9 mouse cellular contexts compared by ENCODE assay signal in the genomic region with DNA sequence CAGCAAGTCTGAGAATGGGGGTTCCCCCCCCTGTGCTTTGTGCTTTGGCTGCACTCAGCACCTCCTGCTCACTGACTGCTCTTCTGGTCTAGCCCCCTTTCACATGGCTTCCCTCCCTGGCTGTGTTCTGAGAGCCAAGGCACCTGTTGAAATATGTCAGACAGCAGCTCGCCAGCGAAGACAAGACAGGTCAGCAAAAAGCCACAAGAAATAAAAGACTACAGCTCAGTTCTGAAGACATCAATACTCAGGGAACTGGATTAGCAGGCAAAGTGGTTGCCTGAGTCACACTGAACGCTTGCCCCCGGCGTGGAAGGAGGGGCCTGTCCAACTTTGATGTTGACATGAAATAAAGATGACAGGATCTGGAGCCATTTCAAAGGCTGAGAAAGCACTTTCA. TPM values are rescaled to one million over a fixed set of nuclear protein-coding genes. Genes with fewer than 3 reads are reported as not detected.
A peak's percentile ranks its signal among the peaks of the same experiment; 100 is the strongest.
DNase-seq lines count a peak whose midpoint lies in the region; ATAC-seq and TF ChIP-seq lines count a peak whose summit lies in the region.
"Had no signal": no experiment of that assay in that cellular context is flagged by ENCODE, and none has a peak within 500 bp of the region (broad histone marks: within the 10 kb centered on the region; RNA-seq: fewer than 3 reads in every experiment).

No protein-coding gene starts in this region.

- H3K9me3 ChIP-seq in embryonic facial prominence, embryonic 11.5 days (replicated peaks; ENCODE audit: control insufficient read depth, low read length): no peaks in the 10 kb centered on the region
- H3K9me3 ChIP-seq in midbrain, embryonic 13.5 days: no peaks in the 10 kb centered on the region
- H3K9me3 ChIP-seq in midbrain, postnatal 0 days (ENCODE audit: low read length): no peaks in the 10 kb centered on the region
- H3K9me3 ChIP-seq in midbrain, embryonic 16.5 days (replicated peaks; ENCODE audit: control insufficient read depth, low read length, poor library complexity, severe bottlenecking): 0 out of 2 replicates have a peak, but pooled peaks cover under 1% of the 10 kb centered on the region
- H3K9me3 ChIP-seq: hindbrain, embryonic 15.5 days had no signal

- H3K9ac ChIP-seq in embryonic facial prominence, embryonic 11.5 days (replicated peaks; ENCODE audit: low read length): no peak overlapping the region
- no peak overlapping the region for H3K9ac ChIP-seq in midbrain, embryonic 13.5 days (replicated peaks)
- no peak overlapping the region for H3K9ac ChIP-seq in midbrain, postnatal 0 days (replicated peaks; ENCODE audit: low read length, poor library complexity, severe bottlenecking)
- no peak overlapping the region for H3K9ac ChIP-seq in midbrain, embryonic 16.5 days (ENCODE audit: low read depth, low read length)
- H3K9ac ChIP-seq: hindbrain, embryonic 15.5 days had no signal

- intact Hi-C loops in heart, postnatal 36 days (cut with DNase I): no loop called here

- 52% methylated on average over 5 of the region's 5 CpGs for WGBS in embryonic facial prominence, embryonic 11.5 days
- WGBS in midbrain, embryonic 13.5 days: 54% methylated on average over 5 of the region's 5 CpGs
- WGBS in midbrain, postnatal 0 days: 34% methylated on average over 5 of the region's 5 CpGs
- WGBS in midbrain, embryonic 16.5 days: 40% methylated on average over 5 of the region's 5 CpGs

- H3K4me1 ChIP-seq in embryonic facial prominence, embryonic 11.5 days (ENCODE audit: control insufficient read depth, insufficient read depth, low read length): no peaks in the 10 kb centered on the region
- peaks cover 10% of the 10 kb centered on the region; the same call in 1 of the 2 replicates for H3K4me1 ChIP-seq in midbrain, embryonic 13.5 days (replicated peaks)
- H3K4me1 ChIP-seq in midbrain, postnatal 0 days (ENCODE audit: insufficient read depth, low read length): no peaks in the 10 kb centered on the region
- peaks cover 3% of the 10 kb centered on the region; the same call in 1 of the 2 replicates for H3K4me1 ChIP-seq in midbrain, embryonic 16.5 days (ENCODE audit: control insufficient read depth, insufficient read depth, low read length)
- H3K4me1 ChIP-seq: hindbrain, embryonic 15.5 days had no signal

- peak; percentile 68 for DNase-seq in heart, adult 11 months
- no peak for DNase-seq in heart, postnatal 36 days
- peak; percentile 58 for DNase-seq in embryonic facial prominence, embryonic 11.5 days (ENCODE audit: low spot score)
- peak; percentile 47 for DNase-seq in retina, embryonic 14.5 days (ENCODE audit: low spot score)
- no peak for DNase-seq in midbrain, postnatal 0 days (ENCODE audit: low spot score)

- H3K27me3 ChIP-seq in embryonic facial prominence, embryonic 11.5 days (ENCODE audit: control insufficient read depth, insufficient read depth, low read length): no peaks in the 10 kb centered on the region
- H3K27me3 ChIP-seq in midbrain, embryonic 13.5 days: no peaks in the 10 kb centered on the region
- H3K27me3 ChIP-seq in midbrain, postnatal 0 days (ENCODE audit: insufficient read depth, low read length): no peaks in the 10 kb centered on the region
- no peaks in the 10 kb centered on the region for H3K27me3 ChIP-seq in midbrain, embryonic 16.5 days (ENCODE audit: control insufficient read depth, insufficient read depth, low read depth, low read length)
- H3K27me3 ChIP-seq: hindbrain, embryonic 15.5 days had no signal

- H3K4me2 ChIP-seq in embryonic facial prominence, embryonic 11.5 days (ENCODE audit: low read depth, low read length): no peak overlapping the region
- H3K4me2 ChIP-seq in midbrain, embryonic 13.5 days (replicated peaks): no peak overlapping the region
- no peak overlapping the region for H3K4me2 ChIP-seq in midbrain, postnatal 0 days (ENCODE audit: low read depth, low read length, poor library complexity, severe bottlenecking)
- H3K4me2 ChIP-seq in midbrain, embryonic 16.5 days (ENCODE audit: low read length): no peak overlapping the region
- H3K4me2 ChIP-seq: hindbrain, embryonic 15.5 days had no signal

- H3K36me3 ChIP-seq in embryonic facial prominence, embryonic 11.5 days (replicated peaks; ENCODE audit: control insufficient read depth, insufficient read depth, low read depth, low read length): no peaks in the 10 kb centered on the region
- H3K36me3 ChIP-seq in midbrain, embryonic 13.5 days: no peaks in the 10 kb centered on the region
- no peaks in the 10 kb centered on the region for H3K36me3 ChIP-seq in midbrain, postnatal 0 days (ENCODE audit: insufficient read depth, low read length)
- H3K36me3 ChIP-seq in midbrain, embryonic 16.5 days (ENCODE audit: control insufficient read depth, insufficient read depth, low read length): no peaks in the 10 kb centered on the region
- H3K36me3 ChIP-seq: hindbrain, embryonic 15.5 days had no signal

- H3K27ac ChIP-seq in embryonic facial prominence, embryonic 11.5 days (replicated peaks; ENCODE audit: low read depth, low read length): no peak overlapping the region
- H3K27ac ChIP-seq in midbrain, embryonic 13.5 days: no peak overlapping the region
- no peak overlapping the region for H3K27ac ChIP-seq in midbrain, postnatal 0 days (ENCODE audit: low read depth, low read length)
- no peak overlapping the region for H3K27ac ChIP-seq in midbrain, embryonic 16.5 days (ENCODE audit: low read length)
- H3K27ac ChIP-seq: hindbrain, embryonic 15.5 days had no signal

- no peak for TF ChIP-seq CTCF in midbrain, postnatal 0 days (IDR thresholded peaks at IDR 0.05)

- no peak overlapping the region for H3K4me3 ChIP-seq in embryonic facial prominence, embryonic 11.5 days (ENCODE audit: low read depth, low read length)
- no peak overlapping the region for H3K4me3 ChIP-seq in midbrain, embryonic 13.5 days (replicated peaks)
- H3K4me3 ChIP-seq in midbrain, postnatal 0 days (ENCODE audit: low read depth, low read length): no peak overlapping the region
- H3K4me3 ChIP-seq in midbrain, embryonic 16.5 days (ENCODE audit: low read depth, low read length): no peak overlapping the region
- H3K4me3 ChIP-seq: hindbrain, embryonic 15.5 days had no signal

- ATAC-seq in CD4-positive, CD25-positive, alpha-beta regulatory T cell, adult 4 months: peak; percentile 81
- no peak; the same call in 1 of the 2 replicates for ATAC-seq in embryonic facial prominence, embryonic 11.5 days (replicated peaks; ENCODE audit: insufficient number of reproducible peaks, low FRiP score, low TSS enrichment, low read depth)
- no peak for ATAC-seq in midbrain, embryonic 13.5 days
- ATAC-seq in midbrain, postnatal 0 days (ENCODE audit: low FRiP score): no peak
- no peak for ATAC-seq in midbrain, embryonic 16.5 days

RNA-seq across cellular contexts. Expression of a gene that starts 36.0 kb away (rescaled TPM):
- total RNA-seq in heart, postnatal 36 days (2021): 100 to 1,000 TPM; 127 to 131 TPM
- polyA plus RNA-seq in CD4-positive, CD25-positive, alpha-beta regulatory T cell, adult 4 months (2017; shearing (Covaris generic)): 100 to 1,000 TPM; 169 to 171 TPM
- 243 and 272 TPM in 2 replicates for polyA plus RNA-seq in embryonic facial prominence, embryonic 11.5 days (2014; fragmentation: Nextera tagmentation; extraction: Ambion mirVana)
- 176 and 179 TPM in 2 replicates for polyA plus RNA-seq in midbrain, embryonic 13.5 days (2015; fragmentation: Nextera tagmentation; extraction: Ambion mirVana)
- 50.6 and 76.6 TPM in 2 replicates for total RNA-seq in midbrain, postnatal 0 days (2014; rRNA removed)
- polyA plus RNA-seq in midbrain, postnatal 0 days (2015; fragmentation: Nextera tagmentation; extraction: Ambion mirVana): 149 and 168 TPM in 2 replicates
- 147 and 156 TPM in 2 replicates for polyA plus RNA-seq in midbrain, embryonic 16.5 days (2015; fragmentation: Nextera tagmentation; extraction: Ambion mirVana)

Comparison
In these comparisons a context has a peak if more than half of its experiments do, and no peak if none do; other contexts are left out.
1. DNase-seq: peak in heart, adult 11 months (single experiment), embryonic facial prominence, embryonic 11.5 days (single experiment) and retina, embryonic 14.5 days (single experiment); none in heart, postnatal 36 days (0 of 2) and midbrain, postnatal 0 days (single experiment).